Mouse (Mus musculus) heart, embryonic 11.5 days (tissue): ENCODE measurements at regions not wholly inside any gene's neighbourhood (a gene's known extent, or its start where the extent isn't known, plus 50 kb on each side); places are given as distances from the start of the nearest gene placed in this dataset.
"Not testable (repeated sequence)": the region's sequence is repeated elsewhere in the genome, so short reads cannot be mapped to it uniquely, and the experiment has no call there.

Source experiments
- ATAC-seq: fragments of 200-750 bp; cut with Nextera tagmentation; replicated peaks from 2 replicates; pipeline ENCODE4 v1.8.0; 2017; ENCODE audit warnings: moderate library complexity; ENCODE audit not compliant: insufficient number of reproducible peaks, low FRiP score, low TSS enrichment
- H3K27ac ChIP-seq: fragments of 300-500 bp; sonication (generic); 2 replicates; pipeline ENCODE4 v1.5.1; 2014; ENCODE audit warnings: mild to moderate bottlenecking, low read depth, low read length
- H3K27me3 ChIP-seq: fragments of 300-500 bp; sonication (generic); 2 replicates; pipeline ENCODE4 v1.6.1; 2014; ENCODE audit warnings: mild to moderate bottlenecking, low read length, mixed read lengths; ENCODE audit not compliant: control insufficient read depth, insufficient read depth
- H3K36me3 ChIP-seq: fragments of 300-500 bp; sonication (generic); 2 replicates; pipeline ENCODE4 v1.6.1; 2014; ENCODE audit warnings: mild to moderate bottlenecking, low read length, moderate library complexity, mixed read lengths; ENCODE audit not compliant: control insufficient read depth, insufficient read depth
- H3K4me1 ChIP-seq: fragments of 300-500 bp; sonication (generic); 2 replicates; pipeline ENCODE4 v1.6.1; 2014; ENCODE audit warnings: low read length; ENCODE audit not compliant: control insufficient read depth, insufficient read depth
- H3K4me2 ChIP-seq: fragments of 300-500 bp; sonication (generic); 2 replicates; pipeline ENCODE4 v1.6.1; 2014; ENCODE audit warnings: mild to moderate bottlenecking, moderate library complexity
- H3K4me3 ChIP-seq: fragments of 300-500 bp; sonication (generic); 2 replicates; pipeline ENCODE4 v1.5.1; 2014; ENCODE audit warnings: low read depth, low read length
- H3K9ac ChIP-seq: fragments of 300-500 bp; sonication (generic); 2 replicates; pipeline ENCODE4 v1.6.1; 2014; ENCODE audit warnings: mild to moderate bottlenecking, low read depth, low read length, moderate library complexity
- H3K9me3 ChIP-seq: fragments of 300-500 bp; sonication (generic); replicated peaks from 2 replicates; pipeline ENCODE4 v1.6.1; 2016; ENCODE audit warnings: low read length; ENCODE audit not compliant: control insufficient read depth
- WGBS: fragments of 180-500 bp; shearing (Covaris S2); extraction: QIAGEN DNeasy Blood & Tissue Kit; methylation state at CpG from one replicate; pipeline ENCODE4 v1.1.7; 2014; ENCODE audit not compliant: insufficient replicate concordance; 5-methylcytosine and 5-hydroxymethylcytosine counted together

- Histone ChIP-seq H3K36me3 (no peaks in the 10 kb centered on the region), H3K27me3 (no peaks in the 10 kb centered on the region), H3K4me1 (peaks cover 18% of the 10 kb centered on the region; the same call in 1 of the 2 replicates), H3K27ac (no peak overlapping the region), H3K9me3 (no peaks in the 10 kb centered on the region), H3K4me3 (no peak overlapping the region), H3K9ac (no peak overlapping the region), H3K4me2 (no peak overlapping the region)
- 74% methylated on average over 17 of the region's 19 CpGs for WGBS
- 0 out of 2 replicates have a peak, but pooled peaks have one; percentile 31 for ATAC-seq
These were observed 65.9 kb upstream of the Inpp5a start for GRCm38 (mm10) chr7:139323026-139323425.

- H3K4me3 ChIP-seq, result no peak overlapping the region
- H3K4me1 ChIP-seq, result peaks cover 10% of the 10 kb centered on the region; the same call in 1 of the 2 replicates
- no peak overlapping the region for H3K9ac ChIP-seq
- no peaks in the 10 kb centered on the region for H3K9me3 ChIP-seq
- H3K27ac ChIP-seq, result peak overlapping the region; percentile 17; the same call in 1 of the 2 replicates
- no peaks in the 10 kb centered on the region for H3K27me3 ChIP-seq
- H3K4me2 ChIP-seq, result no peak overlapping the region
- WGBS, result 47% methylated on average over 1 of the region's 1 CpGs
- no peaks in the 10 kb centered on the region for H3K36me3 ChIP-seq
- no peak for ATAC-seq
These were observed 61.9 kb upstream of the Inpp5a start for GRCm38 (mm10) chr7:139327030-139327429.

GRCm38 (mm10) chr7:139332791-139333190 lies 56.1 kb upstream of the Inpp5a start:
- H3K9ac ChIP-seq, result no peak overlapping the region

GRCm38 (mm10) chr7:139337998-139338397 lies 50.9 kb upstream of the Inpp5a start:
- H3K9me3 ChIP-seq, ATAC-seq, H3K9ac ChIP-seq, H3K4me2 ChIP-seq, H3K4me1 ChIP-seq, H3K27ac ChIP-seq, H3K36me3 ChIP-seq, H3K4me3 ChIP-seq, H3K27me3 ChIP-seq: not testable (repeated sequence)
- 85% methylated on average over 2 of the region's 2 CpGs for WGBS

More at GRCm38 (mm10) chr7:139332791-139333190, 56.1 kb upstream of the Inpp5a start:
- no peaks in the 10 kb centered on the region for H3K4me1 ChIP-seq
- no peak overlapping the region for H3K4me2 ChIP-seq
- H3K27ac ChIP-seq, result no peak overlapping the region
- WGBS, result 66% methylated on average over 6 of the region's 6 CpGs
- no peaks in the 10 kb centered on the region for H3K27me3 ChIP-seq
- ATAC-seq, result no peak
- no peaks in the 10 kb centered on the region for H3K9me3 ChIP-seq
- no peaks in the 10 kb centered on the region for H3K36me3 ChIP-seq
- H3K4me3 ChIP-seq, result no peak overlapping the region
